ENCODE assay signal across 22 mouse cellular contexts in the genomic region with DNA sequence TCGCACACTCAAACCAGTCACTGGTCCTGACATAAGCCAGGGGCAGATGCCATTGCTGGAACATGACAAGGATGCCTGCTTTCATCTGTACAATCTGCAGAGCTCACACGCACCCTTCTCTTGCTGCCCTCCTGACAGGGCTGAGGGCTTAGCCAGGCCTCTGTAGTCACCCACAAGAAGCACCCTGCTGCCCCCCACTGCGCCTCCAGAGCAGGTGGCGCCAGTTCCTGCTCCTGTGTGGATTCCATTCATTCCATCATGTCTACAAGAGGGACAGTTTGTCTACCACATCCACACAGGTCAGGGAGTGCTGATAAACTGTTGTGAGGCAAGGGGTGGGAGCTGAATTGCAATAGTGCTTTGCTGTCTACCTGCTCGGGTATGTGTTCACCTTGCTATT. TPM values are rescaled to one million over a fixed set of nuclear protein-coding genes. Genes with fewer than 3 reads are reported as not detected.
A peak's percentile ranks its signal among the peaks of the same experiment; 100 is the strongest.
DNase-seq lines count a peak whose midpoint lies in the region; ATAC-seq lines count a peak whose summit lies in the region.
"Had no signal": no experiment of that assay in that cellular context is flagged by ENCODE, and none has a peak within 500 bp of the region (broad histone marks: within the 10 kb centered on the region; RNA-seq: fewer than 3 reads in every experiment).

No protein-coding gene starts in this region.

- H3K4me1 ChIP-seq in heart, embryonic 12.5 days (replicated peaks) = peaks cover 46% of the 10 kb centered on the region
- peaks cover 33% of the 10 kb centered on the region for H3K4me1 ChIP-seq in lung, embryonic 15.5 days

- H3K36me3 ChIP-seq in heart, embryonic 12.5 days = no peaks in the 10 kb centered on the region
- H3K36me3 ChIP-seq in lung, embryonic 15.5 days = no peaks in the 10 kb centered on the region
- H3K36me3 ChIP-seq: embryonic facial prominence, embryonic 15.5 days; forebrain, embryonic 10.5 days; hindbrain, embryonic 12.5 days had no signal

- 0 out of 2 replicates have a peak, but pooled peaks cover 2% of the 10 kb centered on the region for H3K9me3 ChIP-seq in heart, embryonic 12.5 days (replicated peaks)
- no peaks in the 10 kb centered on the region for H3K9me3 ChIP-seq in lung, embryonic 15.5 days
- H3K9me3 ChIP-seq: embryonic facial prominence, embryonic 15.5 days; forebrain, embryonic 10.5 days had no signal

- 28% methylated on average over 5 of the region's 5 CpGs for WGBS in heart, embryonic 12.5 days
- WGBS in lung, embryonic 15.5 days = 56% methylated on average over 5 of the region's 5 CpGs

- H3K4me2 ChIP-seq in heart, embryonic 12.5 days = no peak overlapping the region
- H3K4me2 ChIP-seq in lung, embryonic 15.5 days = no peak overlapping the region
- H3K4me2 ChIP-seq: embryonic facial prominence, embryonic 15.5 days; hindbrain, embryonic 12.5 days had no signal

- H3K27me3 ChIP-seq in heart, embryonic 12.5 days (replicated peaks) = no peaks in the 10 kb centered on the region
- H3K27me3 ChIP-seq in lung, embryonic 15.5 days = no peaks in the 10 kb centered on the region
- H3K27me3 ChIP-seq: embryonic facial prominence, embryonic 15.5 days; hindbrain, embryonic 12.5 days had no signal

- H3K27ac ChIP-seq in heart, embryonic 12.5 days (ENCODE audit: poor library complexity, severe bottlenecking) = peak overlapping the region; percentile 55
- 0 out of 2 replicates have a peak overlapping the region, but pooled peaks have one; percentile 5 for H3K27ac ChIP-seq in lung, embryonic 15.5 days
- H3K27ac ChIP-seq: embryonic facial prominence, embryonic 15.5 days; forebrain, embryonic 10.5 days; gastrocnemius, adult 2 months; hindbrain, embryonic 12.5 days had no signal

- H3K4me3 ChIP-seq in heart, embryonic 12.5 days = no peak overlapping the region
- no peak overlapping the region for H3K4me3 ChIP-seq in lung, embryonic 15.5 days
- H3K4me3 ChIP-seq: embryonic facial prominence, embryonic 15.5 days; erythroblast, embryonic 14.5 days; forebrain, embryonic 10.5 days; gastrocnemius, adult 2 months; hindbrain, embryonic 12.5 days had no signal

- DNase-seq in heart, postnatal 14 days = no peak
- DNase-seq in lung, postnatal 14 days = no peak
- peak; percentile 36 for DNase-seq in MN1 (ENCODE audit: low spot score)
- DNase-seq in Muller cell, postnatal 12 days (ENCODE audit: inconsistent ontology term) = peak; percentile 27
- no peak for DNase-seq in urinary bladder, postnatal 36 days (ENCODE audit: low spot score in 2 of 2)
- DNase-seq in adrenal gland, postnatal 25 days = no peak
- DNase-seq: adrenal gland, postnatal 10 days; cerebellum, adult 11-12 months; cerebellum, adult 9-11 months; cerebellum, postnatal 36 days; gastrocnemius, adult 2 months; gastrocnemius, postnatal 25 days had no signal

- ATAC-seq in heart, embryonic 12.5 days (ENCODE audit: insufficient number of reproducible peaks, low FRiP score) = peak; percentile 45
- no peak for ATAC-seq in lung, embryonic 15.5 days (ENCODE audit: borderline replicate concordance, extremely low read depth, low FRiP score, low TSS enrichment)
- ATAC-seq: forebrain, embryonic 14.5 days; hindbrain, embryonic 16.5 days; inflammation-experienced regulatory T-cells, adult 6 months; intestine, postnatal 0 days had no signal

- intact Hi-C loops in heart, postnatal 14 days (cut with DNase I) = loop anchor here (5.0 kb wide), 1 partner anchor 40 kb away; no protein-coding TSS in a partner anchor

- H3K9ac ChIP-seq in heart, embryonic 12.5 days = no peak overlapping the region
- H3K9ac ChIP-seq in lung, embryonic 15.5 days = no peak overlapping the region
- H3K9ac ChIP-seq: embryonic facial prominence, embryonic 15.5 days; hindbrain, embryonic 12.5 days had no signal

RNA-seq across cellular contexts. Expression of a gene that starts 47.3 kb away (rescaled TPM):
- polyA plus RNA-seq in heart, embryonic 12.5 days (2016; fragmentation: Nextera tagmentation; extraction: Ambion mirVana) = 32.8 and 36.0 TPM in 2 replicates
- total RNA-seq in heart, postnatal 14 days (2021) = 10 to 100 TPM; 46.6 to 48.3 TPM
- 13.4 and 15.6 TPM in 2 replicates for polyA plus RNA-seq in lung, embryonic 15.5 days (2015; fragmentation: Nextera tagmentation; extraction: Ambion mirVana)
- total RNA-seq in adrenal gland, postnatal 25 days (2021) = 54.5 and 79.1 TPM in 2 replicates

RNA-seq across cellular contexts. Expression of a gene that starts 52.7 kb away (rescaled TPM):
- polyA plus RNA-seq in heart, embryonic 12.5 days (2016; fragmentation: Nextera tagmentation; extraction: Ambion mirVana) = 7.9 and 8.2 TPM in 2 replicates
- 1 to 10 TPM; 3.8 to 4.3 TPM for total RNA-seq in heart, postnatal 14 days (2021)
- polyA plus RNA-seq in lung, embryonic 15.5 days (2015; fragmentation: Nextera tagmentation; extraction: Ambion mirVana) = 6.7 and 6.8 TPM in 2 replicates
- 5.5 and 6.8 TPM in 2 replicates for total RNA-seq in adrenal gland, postnatal 25 days (2021)
- polyA plus RNA-seq: erythroblast, embryonic 14.5 days had no signal

Comparison
In these comparisons a context has a peak if more than half of its experiments do, and no peak if none do; other contexts are left out.
1. DNase-seq: peak in MN1 (single experiment) and Muller cell, postnatal 12 days (single experiment); none in heart, postnatal 14 days (0 of 2), lung, postnatal 14 days (single experiment), urinary bladder, postnatal 36 days (0 of 2) and adrenal gland, postnatal 25 days (single experiment).